Mouse (Mus musculus): Measurements from ENCODE around the gene Rusc2. TPM values are rescaled to one million over a fixed set of nuclear protein-coding genes. Genes with fewer than 3 reads are reported as not detected.

The Rusc2 gene
- polyA plus RNA-seq, 1 experiment from 2014 or later: 75.4 TPM

GRCm38 (mm10) chr4:43367787-43368186 is 14.0 kb upstream of the Rusc2 start:
- Histone ChIP-seq H3K27ac (no peak overlapping the region), H3K36me3 (no peaks in the 10 kb centered on the region), H3K4me2 (replicated peaks) (no peak overlapping the region), H3K9ac (replicated peaks) (no peak overlapping the region), H3K4me3 (replicated peaks) (no peak overlapping the region), H3K9me3 (no peaks in the 10 kb centered on the region), H3K4me1 (replicated peaks) (no peaks in the 10 kb centered on the region), H3K27me3 (no peaks in the 10 kb centered on the region)
- no peak for ATAC-seq
- 94% methylated on average over 9 of the region's 9 CpGs for WGBS

- Histone ChIP-seq H3K36me3 (no peaks in the 10 kb centered on the region), H3K4me1 (replicated peaks) (no peaks in the 10 kb centered on the region), H3K9me3 (no peaks in the 10 kb centered on the region), H3K27me3 (no peaks in the 10 kb centered on the region), H3K4me2 (replicated peaks) (no peak overlapping the region), H3K4me3 (replicated peaks) (no peak overlapping the region), H3K27ac (no peak overlapping the region), H3K9ac (replicated peaks) (no peak overlapping the region)
- WGBS: 78% methylated on average over 11 of the region's 11 CpGs
- ATAC-seq: no peak
Observed at GRCm38 (mm10) chr4:43371406-43371805, 10.4 kb upstream of the Rusc2 start.

DNA sequence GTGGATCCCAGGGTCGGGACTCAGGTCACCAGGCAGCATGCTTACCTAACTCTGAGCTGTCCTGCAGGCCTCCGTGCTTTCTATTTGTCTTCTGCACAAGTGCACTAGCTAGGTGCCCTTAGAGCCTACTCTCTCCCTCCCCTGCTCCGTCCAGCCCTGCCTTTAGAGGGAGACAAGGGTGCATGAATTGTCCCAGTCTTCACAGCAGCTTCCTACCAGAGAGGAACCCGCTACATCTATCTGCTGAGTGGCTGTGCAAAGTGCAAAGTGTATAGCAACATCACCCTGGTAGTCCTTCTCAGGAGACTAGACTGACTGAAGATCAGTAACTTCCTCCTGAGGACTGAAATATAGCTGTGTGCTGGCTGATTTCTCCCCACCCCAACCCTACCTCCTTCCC is 9.6 kb upstream of the Rusc2 start:
- ATAC-seq: no peak
- WGBS: 70% methylated on average over 4 of the region's 4 CpGs

GRCm38 (mm10) chr4:43374266-43374665 is 7.5 kb upstream of the Rusc2 start:
- no peak overlapping the region for H3K4me3 ChIP-seq (replicated peaks)
- no peaks in the 10 kb centered on the region for H3K36me3 ChIP-seq
- 88% methylated on average over 4 of the region's 4 CpGs for WGBS
- H3K4me1 ChIP-seq (replicated peaks): no peaks in the 10 kb centered on the region
- H3K4me2 ChIP-seq (replicated peaks): no peak overlapping the region
- no peak for ATAC-seq
- no peak overlapping the region for H3K9ac ChIP-seq (replicated peaks)
- no peaks in the 10 kb centered on the region for H3K9me3 ChIP-seq
- H3K27ac ChIP-seq: no peak overlapping the region
- no peaks in the 10 kb centered on the region for H3K27me3 ChIP-seq

More for the DNA sequence above, 9.6 kb upstream of the Rusc2 start:
- no peak overlapping the region for H3K4me2 ChIP-seq (replicated peaks)
- no peaks in the 10 kb centered on the region for H3K27me3 ChIP-seq
- no peaks in the 10 kb centered on the region for H3K9me3 ChIP-seq
- no peaks in the 10 kb centered on the region for H3K4me1 ChIP-seq (replicated peaks)
- H3K27ac ChIP-seq: no peak overlapping the region
- H3K36me3 ChIP-seq: no peaks in the 10 kb centered on the region
- H3K4me3 ChIP-seq (replicated peaks): no peak overlapping the region
- H3K9ac ChIP-seq (replicated peaks): no peak overlapping the region

DNA sequence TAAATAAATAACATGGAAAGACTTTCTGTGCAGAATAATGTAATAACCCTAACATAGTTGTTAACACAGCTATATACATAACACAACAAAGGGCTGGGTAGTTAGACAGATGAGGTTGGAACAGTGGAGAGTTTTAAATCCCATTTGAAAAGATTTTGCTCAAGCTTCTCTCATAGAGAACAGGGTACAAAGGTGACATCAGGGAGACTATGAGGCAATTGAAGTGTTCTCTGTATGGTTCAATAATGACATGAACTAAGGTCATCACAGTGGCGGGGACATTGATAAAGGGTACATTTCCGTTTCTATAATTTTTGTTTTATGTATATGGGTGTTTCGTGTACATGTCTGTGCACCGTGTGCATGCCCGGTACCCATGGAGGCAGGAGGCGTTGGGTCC is 2.2 kb upstream of the Rusc2 start:
- no peak for ATAC-seq
- Histone ChIP-seq H3K9me3 (no peaks in the 10 kb centered on the region), H3K4me1 (replicated peaks) (peaks cover 29% of the 10 kb centered on the region), H3K27ac (no peak overlapping the region), H3K36me3 (no peaks in the 10 kb centered on the region), H3K4me3 (replicated peaks) (no peak overlapping the region), H3K27me3 (peaks cover 8% of the 10 kb centered on the region; the same call in 1 of the 2 replicates), H3K9ac (replicated peaks) (no peak overlapping the region), H3K4me2 (replicated peaks) (no peak overlapping the region)
- WGBS: 93% methylated on average over 6 of the region's 6 CpGs

- 66% methylated on average over 10 of the region's 10 CpGs for WGBS
- H3K4me3 ChIP-seq (replicated peaks): peak overlapping the region; percentile 78
- H3K27ac ChIP-seq: peak overlapping the region; percentile 76; the same call in 1 of the 2 replicates
- H3K4me2 ChIP-seq (replicated peaks): peak overlapping the region; percentile 69
- 0 out of 2 replicates have a peak, but pooled peaks have one; percentile 1 for ATAC-seq
- H3K27me3 ChIP-seq: peaks cover 8% of the 10 kb centered on the region; the same call in 1 of the 2 replicates
- H3K9me3 ChIP-seq: no peaks in the 10 kb centered on the region
- no peaks in the 10 kb centered on the region for H3K36me3 ChIP-seq
- peak overlapping the region; percentile 84 for H3K9ac ChIP-seq (replicated peaks)
- peaks cover 29% of the 10 kb centered on the region for H3K4me1 ChIP-seq (replicated peaks)
Observed at GRCm38 (mm10) chr4:43380951-43381350, 828 bp upstream of the Rusc2 start.

DNA sequence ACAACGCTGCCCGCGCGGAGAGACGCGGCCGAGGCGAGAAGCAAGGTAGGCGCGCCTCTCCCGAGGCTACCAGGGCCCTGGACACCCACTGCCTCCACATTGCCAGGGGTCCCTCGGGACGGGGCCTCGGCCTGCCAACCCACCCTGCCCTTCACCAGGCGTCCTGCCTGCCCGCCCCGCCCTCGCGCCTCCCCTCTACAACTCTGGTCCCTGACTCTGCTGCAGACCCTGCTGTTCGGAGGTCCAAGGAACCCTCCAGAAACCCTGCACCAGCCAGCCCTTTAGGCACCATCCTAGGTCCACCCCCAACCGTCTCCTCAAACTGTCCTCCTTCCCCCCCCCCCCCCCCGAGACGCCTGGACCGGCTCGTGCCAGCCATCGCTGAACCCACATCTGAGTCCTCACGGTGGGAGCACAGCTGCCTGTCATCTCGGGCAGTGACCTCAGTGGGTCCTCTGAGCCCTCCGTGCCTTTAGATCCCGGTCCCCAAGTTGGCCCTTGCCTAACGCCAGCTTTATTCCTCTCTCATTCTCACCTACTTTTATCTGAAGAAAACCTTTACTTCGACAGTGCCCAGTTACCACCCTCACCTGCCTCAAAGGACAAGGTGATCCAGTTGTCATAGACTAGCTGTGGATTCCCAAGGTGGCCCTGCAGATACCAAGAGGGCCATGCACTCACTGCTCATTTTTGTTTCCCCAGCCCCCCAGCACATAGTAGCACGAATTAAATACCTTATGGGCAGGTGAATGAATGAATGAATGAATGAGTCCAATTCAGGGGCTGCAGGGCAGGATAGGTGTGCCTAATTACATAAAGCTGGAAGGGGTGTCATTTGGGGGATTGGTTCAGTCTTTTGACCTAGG is 609 bp downstream of the Rusc2 start:
- H3K9ac ChIP-seq (replicated peaks): peak overlapping the region; percentile 84
- no peaks in the 10 kb centered on the region for H3K9me3 ChIP-seq
- WGBS: 8% methylated on average over 27 of the region's 33 CpGs
- no peaks in the 10 kb centered on the region for H3K36me3 ChIP-seq
- peak overlapping the region; percentile 69 for H3K4me2 ChIP-seq (replicated peaks)
- H3K27me3 ChIP-seq: peaks cover 8% of the 10 kb centered on the region; the same call in 1 of the 2 replicates
- H3K27ac ChIP-seq: peak overlapping the region; percentile 76
- peak; percentile 92 for ATAC-seq
- H3K4me1 ChIP-seq (replicated peaks): peaks cover 29% of the 10 kb centered on the region
- peak overlapping the region; percentile 78 for H3K4me3 ChIP-seq (replicated peaks)

DNA sequence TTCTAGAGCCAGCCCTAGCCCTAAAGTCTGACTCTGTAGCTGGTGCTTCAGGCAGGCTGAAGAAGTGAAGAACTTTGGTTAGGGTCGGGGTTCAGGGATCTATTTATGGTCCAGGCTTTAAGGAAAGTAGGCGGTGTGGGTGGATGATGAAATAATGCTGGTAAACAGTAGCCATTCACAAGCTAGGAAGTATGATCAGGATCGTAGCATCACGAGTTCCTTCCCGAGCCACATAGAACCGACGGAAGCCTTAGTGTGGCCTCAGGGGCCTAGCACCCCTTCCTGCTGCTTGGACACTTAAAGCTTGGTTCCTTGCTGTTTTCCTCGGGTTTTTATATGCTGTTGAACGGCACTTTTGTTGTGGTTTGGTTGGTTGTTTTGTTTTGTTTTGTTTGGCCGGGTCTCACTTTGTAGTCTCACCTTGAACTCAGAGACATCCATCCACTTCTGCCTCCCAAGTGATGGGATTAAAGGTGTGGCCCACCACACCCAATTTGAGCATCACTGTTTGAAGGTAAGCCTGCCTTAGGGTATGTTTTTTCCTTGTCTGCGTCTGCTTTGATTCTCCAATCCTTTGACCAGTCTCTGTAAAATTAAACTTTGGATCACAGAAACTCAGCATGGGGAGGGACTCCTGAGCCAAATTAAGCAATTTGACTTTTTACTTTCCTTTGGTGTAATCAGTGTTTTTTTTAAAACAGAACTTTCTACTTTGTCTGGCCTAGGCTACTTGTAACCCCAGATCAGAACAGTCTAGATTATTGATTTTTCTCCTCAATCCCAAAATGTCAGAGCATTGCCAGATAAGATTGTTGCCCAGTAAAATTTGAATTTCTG is 1.7 kb downstream of the Rusc2 start:
- Histone ChIP-seq H3K27me3 (peaks cover 8% of the 10 kb centered on the region; the same call in 1 of the 2 replicates), H3K4me1 (replicated peaks) (peaks cover 29% of the 10 kb centered on the region), H3K9ac (replicated peaks) (0 out of 2 replicates have a peak overlapping the region, but pooled peaks have one; percentile 39), H3K27ac (no peak overlapping the region), H3K9me3 (no peaks in the 10 kb centered on the region), H3K4me2 (replicated peaks) (peak overlapping the region; percentile 69), H3K4me3 (replicated peaks) (peak overlapping the region; percentile 78), H3K36me3 (no peaks in the 10 kb centered on the region)
- 73% methylated on average over 11 of the region's 11 CpGs for WGBS
- no peak for ATAC-seq

- Histone ChIP-seq H3K4me3 (replicated peaks) (no peak overlapping the region), H3K4me1 (replicated peaks) (peaks cover 29% of the 10 kb centered on the region), H3K27ac (no peak overlapping the region), H3K9ac (replicated peaks) (no peak overlapping the region), H3K27me3 (peaks cover 8% of the 10 kb centered on the region; the same call in 1 of the 2 replicates), H3K4me2 (replicated peaks) (no peak overlapping the region), H3K36me3 (no peaks in the 10 kb centered on the region), H3K9me3 (no peaks in the 10 kb centered on the region)
- ATAC-seq: no peak
- WGBS: 84% methylated on average over 5 of the region's 5 CpGs
Observed at GRCm38 (mm10) chr4:43384083-43384460, 2.3 kb downstream of the Rusc2 start.

GRCm38 (mm10) chr4:43384541-43384940 is 2.8 kb downstream of the Rusc2 start:
- no peak overlapping the region for H3K4me3 ChIP-seq (replicated peaks)
- no peak overlapping the region for H3K9ac ChIP-seq (replicated peaks)
- no peak for ATAC-seq
- no peaks in the 10 kb centered on the region for H3K36me3 ChIP-seq
- H3K27me3 ChIP-seq: peaks cover 8% of the 10 kb centered on the region; the same call in 1 of the 2 replicates
- no peak overlapping the region for H3K27ac ChIP-seq
- peaks cover 29% of the 10 kb centered on the region for H3K4me1 ChIP-seq (replicated peaks)
- 96% methylated on average over 3 of the region's 3 CpGs for WGBS
- H3K4me2 ChIP-seq (replicated peaks): no peak overlapping the region
- no peaks in the 10 kb centered on the region for H3K9me3 ChIP-seq

- ATAC-seq: no peak
- no peaks in the 10 kb centered on the region for H3K36me3 ChIP-seq
- H3K9ac ChIP-seq (replicated peaks): no peak overlapping the region
- H3K4me2 ChIP-seq (replicated peaks): no peak overlapping the region
- no peak overlapping the region for H3K27ac ChIP-seq
- H3K4me3 ChIP-seq (replicated peaks): no peak overlapping the region
- H3K27me3 ChIP-seq: no peaks in the 10 kb centered on the region
- no peaks in the 10 kb centered on the region for H3K9me3 ChIP-seq
- peaks cover 18% of the 10 kb centered on the region for H3K4me1 ChIP-seq (replicated peaks)
Observed at GRCm38 (mm10) chr4:43386932-43387331, 5.2 kb downstream of the Rusc2 start.

DNA sequence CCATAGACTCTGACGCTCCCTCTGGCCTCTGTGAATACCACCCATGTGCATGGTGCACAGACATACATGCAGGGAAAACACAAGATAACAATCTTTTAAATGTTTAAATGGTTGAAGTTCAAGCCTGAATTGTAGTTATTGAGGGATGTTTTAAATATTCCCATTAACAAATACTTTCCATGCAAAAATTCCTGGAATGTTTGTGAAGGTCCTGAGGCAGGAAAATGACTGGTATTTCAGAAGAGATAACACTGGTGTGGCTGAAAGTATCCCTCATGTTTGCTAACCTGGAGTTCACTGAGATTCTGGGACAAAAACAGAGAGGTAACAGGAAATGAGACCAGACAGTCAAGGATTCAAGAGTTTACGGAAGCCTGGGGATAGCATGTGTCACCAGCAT is 7.6 kb downstream of the Rusc2 start:
- WGBS: 93% methylated on average over 2 of the region's 2 CpGs
- no peak overlapping the region for H3K4me3 ChIP-seq (replicated peaks)
- H3K27ac ChIP-seq: no peak overlapping the region
- no peaks in the 10 kb centered on the region for H3K9me3 ChIP-seq
- H3K4me2 ChIP-seq (replicated peaks): no peak overlapping the region
- no peaks in the 10 kb centered on the region for H3K27me3 ChIP-seq
- ATAC-seq: no peak
- no peak overlapping the region for H3K9ac ChIP-seq (replicated peaks)
- no peaks in the 10 kb centered on the region for H3K36me3 ChIP-seq
- H3K4me1 ChIP-seq (replicated peaks): no peaks in the 10 kb centered on the region

Measured in midbrain, embryonic 13.5 days (tissue).